Mouse (Mus musculus) heart, postnatal 4 days (tissue): ENCODE results near the gene Rhox13. TPM values are rescaled to one million over a fixed set of nuclear protein-coding genes. Genes with fewer than 3 reads are reported as not detected.

Experiments
- DNase-seq: peaks from one replicate; pipeline ENCODE4 v3.0.0; 2021
- total RNA-seq, 2 experiments: library from RNA; stranded (reverse); gene quantifications; 2 replicates each; pipeline ENCODE4 v1.2.3; 2021

The Rhox13 gene
- not detected for total RNA-seq

DNA sequence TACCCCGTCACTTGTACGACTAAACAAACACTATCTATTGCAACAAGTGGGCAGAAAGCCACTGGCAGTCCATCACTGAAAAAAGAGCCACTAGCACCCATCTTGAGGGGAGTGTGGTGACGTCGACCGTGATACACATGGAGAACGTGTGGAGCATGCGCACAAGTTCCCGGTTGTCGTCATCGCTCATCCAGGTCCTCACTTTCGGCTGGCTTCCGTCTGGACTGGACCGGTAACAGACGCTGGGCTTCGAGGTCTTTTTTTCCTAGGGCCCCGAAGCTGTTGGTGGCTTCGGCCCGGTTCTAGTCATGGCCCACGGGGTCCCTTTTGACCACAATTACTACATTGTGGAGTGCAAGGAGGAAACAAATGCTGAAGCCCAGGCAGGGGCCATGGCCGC is at the start of gene Rhox13:
TSS of gene Rhox13 (plus strand) at position 238 of the 400 bp plus-strand sequence.
- DNase-seq: no peak

DNA sequence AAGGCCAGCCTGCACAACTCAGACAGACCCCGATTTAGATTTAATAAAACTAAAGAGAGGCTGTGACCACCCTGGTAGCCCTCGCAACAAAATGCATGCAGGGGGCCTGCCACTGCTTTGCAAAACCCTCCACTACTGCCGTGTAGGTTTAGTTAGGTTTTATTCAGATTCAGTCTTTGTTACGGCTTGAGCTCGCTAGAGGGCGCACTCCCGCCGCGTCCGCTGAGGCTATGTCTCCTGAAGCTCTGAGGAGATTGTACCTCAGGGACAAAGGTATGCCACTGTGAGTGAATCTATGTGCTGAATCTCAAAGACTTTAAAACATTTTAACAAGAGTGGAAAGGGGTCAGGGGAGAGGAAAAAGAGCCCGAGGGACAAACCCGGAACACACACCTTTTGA is 36.8 kb upstream of the Rhox13 start:
- peak; percentile 51 for DNase-seq

DNA sequence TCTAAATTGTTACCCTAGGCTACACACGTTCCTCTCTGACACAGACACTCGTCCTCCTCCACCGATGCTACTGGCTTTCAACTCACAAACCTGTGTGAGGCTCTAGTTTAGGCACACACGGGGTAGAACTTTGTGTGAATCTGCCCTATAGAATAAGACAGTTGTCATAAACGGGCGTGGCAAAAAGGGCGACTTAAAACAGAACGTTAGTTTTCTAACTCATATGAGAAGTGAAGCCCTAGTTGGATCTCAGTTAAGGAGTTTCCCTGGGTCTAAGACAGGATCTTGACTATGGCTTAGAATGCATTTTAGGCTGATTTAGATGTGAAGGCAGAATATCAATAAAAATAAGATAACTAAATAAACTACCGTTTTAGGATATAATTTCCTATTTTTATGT is 36.0 kb upstream of the Rhox13 start, which contains the start of gene Rhox11:
TSS of gene Rhox11 (minus strand) at position 101 of the 400 bp plus-strand sequence.
- no peak for DNase-seq

DNA sequence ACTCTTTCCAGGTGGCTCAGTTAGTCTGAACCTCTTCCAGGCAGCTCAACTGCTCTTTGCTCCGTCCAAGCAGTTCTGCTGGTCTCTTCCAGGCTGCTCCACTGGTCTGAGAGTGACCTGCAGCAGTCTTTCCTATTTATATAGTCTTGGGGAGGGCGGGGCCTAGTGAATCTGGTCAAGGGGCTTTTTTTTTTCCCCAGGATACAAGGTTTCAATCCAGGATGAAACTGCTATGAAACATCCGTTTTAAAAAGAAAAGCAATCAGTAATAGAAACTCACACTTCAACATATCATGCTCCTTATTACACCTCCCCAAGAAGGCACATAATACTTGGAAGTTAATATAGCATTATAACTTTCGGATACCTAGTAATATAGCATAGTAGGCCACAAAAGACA is 10.2 kb upstream of the Rhox13 start, which contains the start of gene Rhox12:
TSS of gene Rhox12 (minus strand) at position 101 of the 400 bp plus-strand sequence.
- no peak for DNase-seq

DNA sequence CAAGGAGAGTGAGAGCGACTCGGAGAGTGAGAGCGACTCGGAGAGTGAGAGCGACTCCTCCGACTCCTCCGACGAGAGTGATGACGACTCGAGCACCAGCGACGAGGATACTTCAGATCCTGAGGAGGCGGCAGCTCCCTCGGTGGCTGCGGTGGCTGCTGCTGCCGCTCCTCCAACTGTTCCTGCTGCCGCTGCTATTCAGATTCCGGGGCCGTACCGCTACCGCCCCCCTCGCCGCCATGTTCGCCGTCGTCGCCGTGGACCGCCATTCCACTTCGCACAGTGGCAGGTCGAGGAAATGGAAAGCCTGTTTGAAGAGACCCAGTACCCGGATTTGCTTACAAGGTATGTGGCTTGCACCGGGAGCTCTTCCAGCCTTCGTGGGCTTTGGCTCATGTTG is 459 bp downstream of the Rhox13 start:
- no peak for DNase-seq

DNA sequence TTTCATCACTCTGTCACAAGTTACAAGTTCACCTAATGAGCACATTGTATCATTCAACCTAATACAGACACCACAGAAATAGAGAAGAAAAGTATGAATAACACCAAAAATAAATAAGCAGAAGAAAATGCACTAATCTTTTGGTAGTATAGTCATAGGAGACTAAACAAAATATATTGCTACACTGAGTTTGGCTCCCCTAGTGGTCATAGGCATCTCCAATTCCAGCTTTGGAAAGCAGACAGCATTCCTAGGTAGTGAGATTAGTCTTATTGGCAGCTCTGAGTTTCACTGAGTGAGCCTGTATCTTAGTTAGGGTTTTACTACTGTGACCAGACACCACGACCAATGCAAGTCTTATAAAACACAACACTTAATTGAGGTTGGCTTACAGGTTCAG is 38.1 kb downstream of the Rhox13 start:
- no peak for DNase-seq

DNA sequence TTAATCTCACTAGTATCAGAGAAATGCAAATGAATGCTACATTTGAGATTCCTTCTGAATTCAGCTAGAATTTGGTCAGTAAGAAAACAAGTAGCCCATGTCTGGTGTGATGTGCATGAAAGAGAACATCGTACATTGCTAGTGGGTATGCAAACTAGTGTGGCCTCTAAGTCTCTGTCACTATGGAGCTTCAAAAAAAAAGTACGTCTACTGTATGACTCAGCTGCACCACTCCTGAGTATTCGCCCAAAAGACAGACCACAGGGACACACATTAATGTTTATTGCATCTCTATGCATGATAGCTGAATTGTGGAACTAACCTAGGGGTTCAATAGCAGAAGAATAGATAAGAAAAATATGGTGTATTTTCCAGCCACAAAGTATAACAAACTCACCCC is 44.3 kb downstream of the Rhox13 start:
- DNase-seq: no peak

DNA sequence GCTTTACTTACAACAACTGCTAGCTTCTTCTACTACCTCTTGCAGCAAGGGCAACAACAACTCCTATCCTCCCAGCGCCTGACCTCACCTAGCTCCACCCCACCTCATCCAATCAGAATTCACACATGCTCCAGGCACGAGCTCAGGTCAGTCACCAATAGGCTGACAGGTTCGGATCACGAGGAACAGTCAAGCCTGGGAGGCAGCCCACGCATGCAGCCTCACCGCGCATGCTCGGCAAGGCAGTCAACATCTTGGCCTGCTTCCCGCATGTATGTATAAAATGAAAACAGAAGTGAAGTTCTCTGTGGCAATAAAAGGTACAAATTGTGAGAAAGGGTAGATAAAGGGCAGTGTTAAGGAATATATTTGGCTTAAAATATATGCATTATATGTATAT is 45.0 kb downstream of the Rhox13 start:
- no peak for DNase-seq

DNA sequence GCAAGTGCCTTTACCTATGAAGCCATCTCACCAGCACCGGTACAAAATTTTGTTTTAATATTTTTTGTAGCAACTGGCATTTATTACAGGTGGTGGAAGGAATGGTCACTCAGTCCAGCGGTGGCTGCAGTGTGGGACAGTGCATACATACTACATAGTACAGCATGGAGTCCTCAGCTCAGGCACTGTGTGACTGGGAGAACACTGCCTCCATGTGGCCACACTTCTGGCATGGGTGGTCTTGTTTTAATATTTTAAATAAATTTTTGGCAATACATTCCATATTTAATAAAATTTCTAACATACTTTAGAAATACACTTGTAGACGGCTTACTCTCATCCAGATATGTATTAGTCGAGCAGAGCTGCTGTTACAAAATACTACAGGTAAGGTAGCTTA is 45.6 kb downstream of the Rhox13 start:
- DNase-seq: no peak

Other genes with a start within 250 kb of the Rhox13 start
- gene Rhox8, start 242.3 kb upstream of the Rhox13 start, total RNA-seq: not detected
- not detected for gene Rhox7b, start 224.0 kb upstream of the Rhox13 start, total RNA-seq
- not detected for gene Rhox9, start 219.4 kb upstream of the Rhox13 start, total RNA-seq
- not detected for gene Btg1-ps1, start 102.4 kb upstream of the Rhox13 start, total RNA-seq
- gene Btg1-ps2, start 78.1 kb upstream of the Rhox13 start, total RNA-seq: not detected
- not detected for gene Rhox10, start 54.7 kb upstream of the Rhox13 start, total RNA-seq
- not detected for gene Rhox11, start 36.1 kb upstream of the Rhox13 start, total RNA-seq
- not detected for gene Rhox12, start 10.3 kb upstream of the Rhox13 start, total RNA-seq
- 10 to 100 TPM; 13.7 to 14.5 TPM for gene Zbtb33, start 68.6 kb downstream of the Rhox13 start, total RNA-seq
- gene Tmem255a, start 131.2 kb downstream of the Rhox13 start, total RNA-seq: 10 to 100 TPM; 29.4 to 60.9 TPM
- gene Atp1b4, start 195.0 kb downstream of the Rhox13 start, total RNA-seq: 1 to 10 TPM in 1 of 2 experiments, under 1 TPM in 1; 0.19 to 1.9 TPM